Mouse (Mus musculus) limb, embryonic 15.5 days (tissue): ENCODE data around the gene Gm21972. TPM values are rescaled to one million over a fixed set of nuclear protein-coding genes. Genes with fewer than 3 reads are reported as not detected.

Experiments
- ATAC-seq: fragments of 200-750 bp; cut with Nextera tagmentation; 2 replicates; pipeline ENCODE4 v1.8.0; 2017; ENCODE audit warnings: low read depth, moderate TSS enrichment; ENCODE audit not compliant: insufficient number of reproducible peaks, low FRiP score, low TSS enrichment
- H3K27ac ChIP-seq: fragments of 300-500 bp; sonication (generic); 2 replicates; pipeline ENCODE4 v1.5.1; 2015; ENCODE audit warnings: moderate library complexity, mild to moderate bottlenecking, inconsistent platforms
- H3K27me3 ChIP-seq: fragments of 300-500 bp; sonication (generic); 2 replicates; pipeline ENCODE4 v1.6.1; 2015; ENCODE audit warnings: inconsistent platforms
- H3K36me3 ChIP-seq: fragments of 300-500 bp; sonication (generic); 2 replicates; pipeline ENCODE4 v1.6.1; 2015; ENCODE audit warnings: inconsistent platforms
- H3K4me1 ChIP-seq: fragments of 300-500 bp; sonication (generic); 2 replicates; pipeline ENCODE4 v1.6.1; 2015; ENCODE audit warnings: inconsistent platforms
- H3K4me2 ChIP-seq: fragments of 300-500 bp; sonication (generic); 2 replicates; pipeline ENCODE4 v1.6.1; 2015; ENCODE audit warnings: mild to moderate bottlenecking, inconsistent platforms
- H3K4me3 ChIP-seq: fragments of 300-500 bp; sonication (generic); 2 replicates; pipeline ENCODE4 v1.5.1; 2015; ENCODE audit warnings: mild to moderate bottlenecking, inconsistent platforms
- H3K9ac ChIP-seq: fragments of 300-500 bp; sonication (generic); 2 replicates; pipeline ENCODE4 v1.6.1; 2015; ENCODE audit warnings: inconsistent platforms
- H3K9me3 ChIP-seq: fragments of 300-500 bp; sonication (generic); 2 replicates; pipeline ENCODE4 v1.6.1; 2016; ENCODE audit warnings: inconsistent platforms
- WGBS: fragments of 180-500 bp; shearing (Covaris S2); methylation state at CpG from one replicate; pipeline ENCODE4 v1.1.7; 2015; 5-methylcytosine and 5-hydroxymethylcytosine counted together
- polyA plus RNA-seq: library from polyadenylated mRNA; unstranded; fragments of >200 nt; fragmentation: Nextera tagmentation; extraction: Ambion mirVana; gene quantifications from 2 replicates; pipeline ENCODE4 v1.2.1, GENCODE M21; 2015

Gm21972 gene
- polyA plus RNA-seq, result 0.47 TPM in 1 of 2 replicates, not detected in the other

DNA sequence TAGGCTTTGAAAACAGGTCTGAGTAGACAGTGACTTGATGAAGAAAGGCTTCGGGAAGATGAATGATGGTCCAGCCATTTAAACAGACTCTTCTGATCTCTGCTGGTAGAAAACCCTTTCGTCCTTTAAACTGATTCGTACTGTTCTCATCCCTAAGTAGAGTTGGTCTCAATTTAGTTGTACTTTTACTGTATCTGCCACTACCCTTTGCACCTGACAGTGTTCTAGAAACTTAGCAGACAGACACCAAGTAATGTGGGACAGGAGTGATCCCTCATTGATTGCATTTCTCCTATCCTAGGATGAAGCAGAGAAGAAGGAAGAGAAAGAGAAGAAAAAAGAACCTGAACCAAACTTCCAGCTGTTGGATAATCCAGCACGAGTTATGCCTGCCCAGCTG, at the start of gene Gm21972:
Gene Gm21972, plus strand, starts transcription at position 301 of the 400 bp plus-strand sequence.
- Histone ChIP-seq H3K27ac (no peak within 1 kb of the TSS), H3K9me3 (no peaks in the 10 kb centered on the region), H3K4me3 (no peak within 1 kb of the TSS), H3K27me3 (no peaks in the 10 kb centered on the region), H3K36me3 (peaks cover 70% of the 10 kb centered on the region), H3K4me2 (no peak within 1 kb of the TSS), H3K9ac (no peak within 1 kb of the TSS), H3K4me1 (no peaks in the 10 kb centered on the region)
- WGBS, result 97% methylated on average over 4 of the region's 4 CpGs
- ATAC-seq, result no peak

- Histone ChIP-seq H3K27me3 (no peaks in the 10 kb centered on the region), H3K9ac (no peak overlapping the region), H3K36me3 (peaks cover 61% of the 10 kb centered on the region), H3K9me3 (no peaks in the 10 kb centered on the region), H3K27ac (no peak overlapping the region), H3K4me1 (no peaks in the 10 kb centered on the region), H3K4me3 (no peak overlapping the region), H3K4me2 (no peak overlapping the region)
- WGBS, result 84% methylated on average over 7 of the region's 7 CpGs
- ATAC-seq, result no peak
These were observed 39.0 kb upstream of the Gm21972 start for GRCm38 (mm10) chr1:86094413-86094812.

DNA sequence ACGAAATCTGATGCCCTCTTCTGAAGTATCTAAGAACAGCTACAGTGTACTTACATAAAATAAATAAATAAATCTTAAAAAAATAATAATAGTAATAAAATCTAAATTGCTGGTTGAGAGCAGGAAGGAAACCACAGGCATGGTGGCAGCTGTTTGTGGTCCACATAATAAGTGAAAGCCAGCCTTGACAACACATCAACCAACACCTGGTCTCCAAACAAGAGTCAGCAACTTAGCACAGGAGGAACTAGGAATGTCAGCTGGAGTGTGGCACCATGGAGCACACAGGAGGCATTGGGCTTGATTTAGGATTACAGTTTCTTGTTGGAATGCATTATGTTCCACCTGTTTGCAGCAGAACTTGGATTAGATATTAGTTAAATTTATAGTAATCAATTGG, 28.4 kb upstream of the Gm21972 start:
- no peak overlapping the region for H3K4me2 ChIP-seq
- ATAC-seq, result no peak
- peaks cover 3% of the 10 kb centered on the region; the same call in 1 of the 2 replicates for H3K36me3 ChIP-seq
- 78% methylated on average over 1 of the region's 1 CpGs for WGBS
- H3K9ac ChIP-seq, result no peak overlapping the region
- no peak overlapping the region for H3K4me3 ChIP-seq
- H3K9me3 ChIP-seq, result no peaks in the 10 kb centered on the region
- H3K27me3 ChIP-seq, result no peaks in the 10 kb centered on the region
- no peak overlapping the region for H3K27ac ChIP-seq
- no peaks in the 10 kb centered on the region for H3K4me1 ChIP-seq

DNA sequence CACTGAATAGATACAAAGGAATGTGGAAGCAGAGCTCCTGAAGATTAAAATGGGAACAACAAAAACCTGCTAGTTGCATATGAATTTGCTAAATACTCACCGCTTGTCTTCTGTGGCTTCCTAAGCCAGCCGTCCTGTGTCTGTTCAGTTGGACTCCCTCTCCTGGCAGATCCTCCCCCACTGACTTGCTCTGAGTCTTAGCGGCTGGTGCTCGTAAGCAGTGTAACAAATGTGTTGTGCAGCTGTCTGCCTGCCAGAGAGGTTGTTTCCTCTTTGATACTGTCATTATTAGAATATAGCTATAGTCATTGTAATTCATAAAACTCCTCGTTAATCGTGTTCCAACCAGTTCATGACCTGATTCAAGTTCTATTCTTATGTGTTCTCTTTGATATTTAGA, 21.7 kb upstream of the Gm21972 start, which contains the start of gene Htr2b:
Gene Htr2b, minus strand, starts transcription at position 192 of the 400 bp plus-strand sequence.
- H3K4me2 ChIP-seq, result no peak within 1 kb of the TSS
- no peak within 1 kb of the TSS for H3K4me3 ChIP-seq
- no peak within 1 kb of the TSS for H3K9ac ChIP-seq
- H3K27me3 ChIP-seq, result no peaks in the 10 kb centered on the region
- no peaks in the 10 kb centered on the region for H3K9me3 ChIP-seq
- WGBS, result 43% methylated on average over 6 of the region's 6 CpGs
- no peaks in the 10 kb centered on the region for H3K4me1 ChIP-seq
- H3K36me3 ChIP-seq, result peaks cover 5% of the 10 kb centered on the region
- ATAC-seq, result no peak
- no peak within 1 kb of the TSS for H3K27ac ChIP-seq

DNA sequence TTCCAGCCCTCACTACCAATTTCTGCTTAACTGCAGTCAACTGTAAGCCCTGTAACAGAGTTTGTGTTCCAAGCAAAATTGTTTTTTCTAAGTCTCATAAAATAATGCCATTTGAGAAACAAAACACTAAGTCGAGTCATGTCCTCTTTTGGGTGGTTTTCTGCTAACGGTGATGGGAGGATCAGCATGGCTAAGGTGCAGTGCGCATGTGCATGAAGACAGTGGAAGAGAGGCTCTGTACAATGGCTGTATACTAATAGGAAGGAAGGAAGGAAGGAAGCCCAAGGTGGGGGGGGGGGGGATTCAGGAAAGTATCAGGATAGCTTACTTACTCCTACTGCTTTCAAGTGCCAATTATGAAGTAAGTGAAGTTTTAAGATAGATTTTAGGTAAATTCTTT, 19.3 kb upstream of the Gm21972 start:
- Histone ChIP-seq H3K4me1 (no peaks in the 10 kb centered on the region), H3K27ac (no peak overlapping the region), H3K4me3 (no peak overlapping the region), H3K27me3 (no peaks in the 10 kb centered on the region), H3K9ac (no peak overlapping the region), H3K9me3 (no peaks in the 10 kb centered on the region), H3K36me3 (peaks cover 21% of the 10 kb centered on the region), H3K4me2 (no peak overlapping the region)
- 88% methylated on average over 3 of the region's 3 CpGs for WGBS
- no peak for ATAC-seq

GRCm38 (mm10) chr1:86119549-86119948, 13.9 kb upstream of the Gm21972 start:
- Histone ChIP-seq H3K4me3 (no peak overlapping the region), H3K27ac (no peak overlapping the region), H3K36me3 (peaks cover 45% of the 10 kb centered on the region), H3K9ac (no peak overlapping the region), H3K4me2 (no peak overlapping the region), H3K9me3 (no peaks in the 10 kb centered on the region), H3K27me3 (no peaks in the 10 kb centered on the region), H3K4me1 (no peaks in the 10 kb centered on the region)
- ATAC-seq, result no peak
- 82% methylated on average over 4 of the region's 4 CpGs for WGBS

- WGBS, result 91% methylated on average over 2 of the region's 2 CpGs
- H3K4me2 ChIP-seq, result no peak overlapping the region
- no peaks in the 10 kb centered on the region for H3K4me1 ChIP-seq
- H3K9ac ChIP-seq, result no peak overlapping the region
- no peak overlapping the region for H3K4me3 ChIP-seq
- no peaks in the 10 kb centered on the region for H3K27me3 ChIP-seq
- no peaks in the 10 kb centered on the region for H3K9me3 ChIP-seq
- no peak for ATAC-seq
- H3K36me3 ChIP-seq, result peaks cover 59% of the 10 kb centered on the region
- no peak overlapping the region; the same call in 1 of the 2 replicates for H3K27ac ChIP-seq
These were observed 7.4 kb upstream of the Gm21972 start for GRCm38 (mm10) chr1:86126036-86126435.

- H3K27ac ChIP-seq, result no peak overlapping the region
- WGBS, result 85% methylated on average over 6 of the region's 6 CpGs
- no peaks in the 10 kb centered on the region for H3K4me1 ChIP-seq
- ATAC-seq, result no peak
- H3K4me3 ChIP-seq, result no peak overlapping the region
- no peak overlapping the region for H3K9ac ChIP-seq
- H3K36me3 ChIP-seq, result peaks cover 67% of the 10 kb centered on the region
- H3K4me2 ChIP-seq, result no peak overlapping the region
- H3K9me3 ChIP-seq, result no peaks in the 10 kb centered on the region
- H3K27me3 ChIP-seq, result no peaks in the 10 kb centered on the region
These were observed 1.9 kb downstream of the Gm21972 start for GRCm38 (mm10) chr1:86135315-86135714.

- WGBS, result 90% methylated on average over 3 of the region's 3 CpGs
- H3K9ac ChIP-seq, result no peak overlapping the region
- ATAC-seq, result no peak
- H3K4me3 ChIP-seq, result no peak overlapping the region
- H3K27ac ChIP-seq, result no peak overlapping the region
- H3K9me3 ChIP-seq, result no peaks in the 10 kb centered on the region
- no peaks in the 10 kb centered on the region for H3K4me1 ChIP-seq
- peaks cover 37% of the 10 kb centered on the region for H3K36me3 ChIP-seq
- no peak overlapping the region for H3K4me2 ChIP-seq
- H3K27me3 ChIP-seq, result no peaks in the 10 kb centered on the region
These were observed 7.6 kb downstream of the Gm21972 start for GRCm38 (mm10) chr1:86141081-86141480.

- Histone ChIP-seq H3K4me1 (no peaks in the 10 kb centered on the region), H3K27ac (no peak overlapping the region), H3K27me3 (no peaks in the 10 kb centered on the region), H3K9me3 (no peaks in the 10 kb centered on the region), H3K4me3 (no peak overlapping the region), H3K36me3 (peaks cover 22% of the 10 kb centered on the region), H3K4me2 (no peak overlapping the region), H3K9ac (no peak overlapping the region)
- 86% methylated on average over 4 of the region's 4 CpGs for WGBS
- no peak for ATAC-seq
These were observed 9.7 kb downstream of the Gm21972 start for GRCm38 (mm10) chr1:86143165-86143564.

DNA sequence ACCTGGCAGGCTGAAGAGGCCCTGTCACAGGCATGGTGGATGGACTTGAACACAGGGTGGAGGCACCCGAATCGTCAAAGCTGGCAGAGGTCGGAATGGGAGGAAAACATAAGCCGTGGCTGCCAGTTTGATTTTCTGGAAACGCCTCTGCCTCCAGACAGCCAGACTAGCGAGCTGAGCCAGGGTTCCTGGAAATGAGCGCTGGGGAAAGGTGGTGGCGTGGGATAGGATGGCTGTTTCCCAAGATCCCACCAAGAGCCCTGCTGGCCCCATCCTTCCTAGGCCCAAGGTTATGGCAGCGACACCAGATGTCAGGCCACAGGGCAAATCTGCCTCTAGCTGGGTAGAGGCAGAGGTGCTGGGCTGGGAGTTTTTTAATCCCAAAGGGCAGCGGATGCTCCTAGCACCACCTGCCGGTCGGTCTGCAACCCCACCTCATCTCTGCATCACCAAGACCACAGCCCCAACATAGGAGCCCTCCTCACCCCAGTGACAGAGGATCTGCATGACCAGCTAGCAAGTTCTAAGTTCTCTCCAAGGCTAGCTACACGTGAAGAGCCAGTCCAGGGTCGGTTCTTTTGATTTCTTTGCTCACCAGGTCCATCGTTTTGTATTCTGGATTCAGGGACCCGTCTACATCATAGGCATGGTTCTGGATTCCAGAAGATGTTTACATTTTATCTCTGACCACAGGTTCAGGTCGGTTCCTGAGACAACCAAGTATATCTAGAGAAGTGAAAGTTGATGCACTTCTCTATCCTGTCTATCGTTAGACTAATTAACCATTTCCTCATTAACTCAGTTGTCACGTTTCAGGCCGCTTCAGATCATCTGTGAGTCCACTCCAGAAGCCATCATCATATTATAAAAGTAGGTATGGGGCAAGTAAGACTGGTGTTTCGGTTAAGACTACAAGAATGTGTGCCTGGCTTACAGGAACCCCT, 10.8 kb downstream of the Gm21972 start:
- H3K27me3 ChIP-seq, result no peaks in the 10 kb centered on the region
- no peak overlapping the region for H3K27ac ChIP-seq
- no peak overlapping the region for H3K4me3 ChIP-seq
- WGBS, result 76% methylated on average over 21 of the region's 21 CpGs
- no peak overlapping the region for H3K4me2 ChIP-seq
- no peak for ATAC-seq
- H3K36me3 ChIP-seq, result peaks cover 14% of the 10 kb centered on the region
- no peak overlapping the region for H3K9ac ChIP-seq
- H3K4me1 ChIP-seq, result no peaks in the 10 kb centered on the region
- no peaks in the 10 kb centered on the region for H3K9me3 ChIP-seq

DNA sequence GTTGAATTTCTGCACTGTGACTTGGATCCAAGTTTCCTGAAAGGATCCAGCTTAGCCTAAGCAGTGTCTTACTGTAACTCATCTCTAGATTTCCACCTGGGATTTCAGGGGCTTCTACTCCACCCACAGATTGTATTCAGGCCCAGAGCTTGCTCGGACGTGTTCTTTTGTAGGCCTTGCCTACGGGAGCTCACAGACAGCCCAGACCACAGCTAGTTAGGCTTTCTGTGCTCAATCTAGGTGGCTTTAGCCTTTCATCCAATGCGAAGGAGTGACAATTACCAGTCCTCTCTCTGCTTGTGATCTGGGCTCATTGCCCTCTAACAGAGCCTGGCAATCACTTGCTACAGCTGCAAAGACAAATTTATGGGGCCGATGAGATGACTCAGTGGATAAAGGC, 12.9 kb downstream of the Gm21972 start:
- WGBS, result 47% methylated on average over 5 of the region's 5 CpGs
- H3K4me1 ChIP-seq, result no peaks in the 10 kb centered on the region
- H3K27me3 ChIP-seq, result no peaks in the 10 kb centered on the region
- no peak overlapping the region for H3K9ac ChIP-seq
- H3K4me2 ChIP-seq, result no peak overlapping the region
- no peak overlapping the region for H3K27ac ChIP-seq
- ATAC-seq, result no peak
- H3K9me3 ChIP-seq, result no peaks in the 10 kb centered on the region
- H3K4me3 ChIP-seq, result no peak overlapping the region
- peaks cover 4% of the 10 kb centered on the region for H3K36me3 ChIP-seq
